Mouse (Mus musculus) cerebellum, adult 18-20 months (tissue): Measurements from ENCODE around the gene Csta1.

ENCODE experiments used
- DNase-seq, 2 experiments: peaks; one replicate each; pipeline ENCODE4 v3.0.0; 2021

Csta1 gene

GRCm38 (mm10) chr16:36071071-36071449 is 60.0 kb downstream of the Csta1 start:
- no peak for DNase-seq
